Mouse (Mus musculus): ENCODE results near the gene Paqr5.

DNA sequence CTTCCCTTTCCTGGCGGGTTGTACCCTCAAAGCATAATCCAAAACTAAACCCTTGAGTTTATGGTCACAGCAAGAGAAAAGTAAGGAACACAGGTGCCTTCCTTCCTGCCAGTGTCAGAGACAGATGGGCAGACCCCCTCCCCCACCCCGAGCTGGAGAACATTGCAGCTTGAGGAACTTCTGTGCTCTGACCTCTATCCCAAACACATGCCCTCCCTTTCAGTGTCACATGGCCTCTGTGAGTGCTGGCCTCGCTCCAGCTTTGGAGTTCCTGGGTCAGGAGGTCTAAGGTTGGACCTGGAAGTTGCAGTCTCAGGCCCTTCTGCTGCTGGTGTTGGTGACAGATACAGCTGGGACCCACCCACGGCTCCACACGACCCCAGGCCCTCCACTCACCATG lies 65.9 kb downstream of the Paqr5 start:
- TF ChIP-seq POLR2A (IDR thresholded peaks at IDR 0.05; ENCODE audit: borderline replicate concordance, extremely low read depth, low read depth, low read length) (0 out of 2 replicates have a peak, but pooled peaks have one; percentile 6), CTCF (IDR thresholded peaks at IDR 0.05; ENCODE audit: insufficient read depth, low read length) (no peak)

Measured in lung, adult 2 months (tissue).